Mouse (Mus musculus): ENCODE results near the gene Hpse2.
A peak's percentile ranks its signal among the peaks of the same experiment; 100 is the strongest.

The Hpse2 gene

GRCm38 (mm10) chr19:43388017-43388904 is at the start of gene Hpse2:
Hpse2 (minus strand) TSS chr19:43388355.
- no peak within 1 kb of the TSS for H3K4me3 ChIP-seq (replicated peaks; ENCODE audit: low read length)
- H3K9me3 ChIP-seq (ENCODE audit: low read length) = no peaks in the 10 kb centered on the region
- TF ChIP-seq CTCF (conservative IDR thresholded peaks at IDR 0.05; ENCODE audit: low read length) (no peak), POU5F1 (IDR thresholded peaks at IDR 0.05; ENCODE audit: borderline replicate concordance, low read length) (no peak), NANOG (IDR thresholded peaks at IDR 0.05; ENCODE audit: borderline replicate concordance, low read length) (no peak)
- H3K27me3 ChIP-seq (ENCODE audit: insufficient read depth, low read length) = peaks cover 65% of the 10 kb centered on the region
- H3K4me1 ChIP-seq (replicated peaks; ENCODE audit: low read depth, low read length) = peaks cover 39% of the 10 kb centered on the region
- no peaks in the 10 kb centered on the region for H3K36me3 ChIP-seq (ENCODE audit: insufficient read depth, low read length)

- Histone ChIP-seq H3K4me3 (replicated peaks; ENCODE audit: low read length) (peak overlapping the region; percentile 65), H3K27me3 (ENCODE audit: insufficient read depth, low read length) (peaks cover 55% of the 10 kb centered on the region), H3K4me1 (replicated peaks; ENCODE audit: low read depth, low read length) (peaks cover 9% of the 10 kb centered on the region), H3K9me3 (ENCODE audit: low read length) (no peaks in the 10 kb centered on the region), H3K36me3 (ENCODE audit: insufficient read depth, low read length) (no peaks in the 10 kb centered on the region)
- no peak for TF ChIP-seq NANOG (IDR thresholded peaks at IDR 0.05; ENCODE audit: borderline replicate concordance, low read length)
- TF ChIP-seq POU5F1 (IDR thresholded peaks at IDR 0.05; ENCODE audit: borderline replicate concordance, low read length) = no peak
- no peak for TF ChIP-seq CTCF (conservative IDR thresholded peaks at IDR 0.05; ENCODE audit: low read length)
Measured at GRCm38 (mm10) chr19:43427446-43428224, 39.5 kb upstream of the Hpse2 start.

- H3K36me3 ChIP-seq (ENCODE audit: insufficient read depth, low read length) = no peaks in the 10 kb centered on the region
- H3K9me3 ChIP-seq (ENCODE audit: low read length) = no peaks in the 10 kb centered on the region
- H3K4me1 ChIP-seq (replicated peaks; ENCODE audit: low read depth, low read length) = peaks cover 9% of the 10 kb centered on the region
- H3K27me3 ChIP-seq (ENCODE audit: insufficient read depth, low read length) = peaks cover 32% of the 10 kb centered on the region
- peak; percentile 96 for TF ChIP-seq CTCF (conservative IDR thresholded peaks at IDR 0.05; ENCODE audit: low read length)
- no peak for TF ChIP-seq POU5F1 (IDR thresholded peaks at IDR 0.05; ENCODE audit: borderline replicate concordance, low read length)
- H3K4me3 ChIP-seq (replicated peaks; ENCODE audit: low read length) = no peak overlapping the region
Measured at GRCm38 (mm10) chr19:43424082-43424481, 35.9 kb upstream of the Hpse2 start.

- H3K4me1 ChIP-seq (replicated peaks; ENCODE audit: low read depth, low read length) = no peaks in the 10 kb centered on the region
- H3K4me3 ChIP-seq (replicated peaks; ENCODE audit: low read length) = no peak overlapping the region
- TF ChIP-seq CTCF (conservative IDR thresholded peaks at IDR 0.05; ENCODE audit: low read length) = no peak
- TF ChIP-seq NANOG (IDR thresholded peaks at IDR 0.05; ENCODE audit: borderline replicate concordance, low read length) = no peak
- TF ChIP-seq POU5F1 (IDR thresholded peaks at IDR 0.05; ENCODE audit: borderline replicate concordance, low read length) = no peak
- no peaks in the 10 kb centered on the region for H3K9me3 ChIP-seq (ENCODE audit: low read length)
- H3K36me3 ChIP-seq (ENCODE audit: insufficient read depth, low read length) = no peaks in the 10 kb centered on the region
- H3K27me3 ChIP-seq (ENCODE audit: insufficient read depth, low read length) = peaks cover 2% of the 10 kb centered on the region; the same call in 1 of the 2 replicates
Measured at GRCm38 (mm10) chr19:43420506-43420905, 32.4 kb upstream of the Hpse2 start.

GRCm38 (mm10) chr19:43415565-43415964 is 27.4 kb upstream of the Hpse2 start:
- no peaks in the 10 kb centered on the region for H3K27me3 ChIP-seq (ENCODE audit: insufficient read depth, low read length)
- no peaks in the 10 kb centered on the region for H3K9me3 ChIP-seq (ENCODE audit: low read length)
- H3K36me3 ChIP-seq (ENCODE audit: insufficient read depth, low read length) = no peaks in the 10 kb centered on the region
- H3K4me1 ChIP-seq (replicated peaks; ENCODE audit: low read depth, low read length) = no peaks in the 10 kb centered on the region
- H3K4me3 ChIP-seq (replicated peaks; ENCODE audit: low read length) = no peak overlapping the region
- no peak for TF ChIP-seq NANOG (IDR thresholded peaks at IDR 0.05; ENCODE audit: borderline replicate concordance, low read length)
- TF ChIP-seq POU5F1 (IDR thresholded peaks at IDR 0.05; ENCODE audit: borderline replicate concordance, low read length) = no peak
- TF ChIP-seq CTCF (conservative IDR thresholded peaks at IDR 0.05; ENCODE audit: low read length) = no peak

- H3K9me3 ChIP-seq (ENCODE audit: low read length) = no peaks in the 10 kb centered on the region
- H3K36me3 ChIP-seq (ENCODE audit: insufficient read depth, low read length) = no peaks in the 10 kb centered on the region
- no peaks in the 10 kb centered on the region for H3K27me3 ChIP-seq (ENCODE audit: insufficient read depth, low read length)
- H3K4me3 ChIP-seq (replicated peaks; ENCODE audit: low read length) = no peak overlapping the region
- H3K4me1 ChIP-seq (replicated peaks; ENCODE audit: low read depth, low read length) = no peaks in the 10 kb centered on the region
- peak; percentile 7; the same call in 1 of the 2 replicates for TF ChIP-seq CTCF (conservative IDR thresholded peaks at IDR 0.05; ENCODE audit: low read length)
- TF ChIP-seq POU5F1 (IDR thresholded peaks at IDR 0.05; ENCODE audit: borderline replicate concordance, low read length) = no peak
- no peak for TF ChIP-seq NANOG (IDR thresholded peaks at IDR 0.05; ENCODE audit: borderline replicate concordance, low read length)
Measured at GRCm38 (mm10) chr19:43407181-43407580, 19.0 kb upstream of the Hpse2 start.

GRCm38 (mm10) chr19:43396327-43396726 is 8.2 kb upstream of the Hpse2 start:
- no peaks in the 10 kb centered on the region for H3K36me3 ChIP-seq (ENCODE audit: insufficient read depth, low read length)
- no peaks in the 10 kb centered on the region for H3K4me1 ChIP-seq (replicated peaks; ENCODE audit: low read depth, low read length)
- H3K4me3 ChIP-seq (replicated peaks; ENCODE audit: low read length) = no peak overlapping the region
- no peaks in the 10 kb centered on the region for H3K27me3 ChIP-seq (ENCODE audit: insufficient read depth, low read length)
- TF ChIP-seq NANOG (IDR thresholded peaks at IDR 0.05; ENCODE audit: borderline replicate concordance, low read length) (no peak), POU5F1 (IDR thresholded peaks at IDR 0.05; ENCODE audit: borderline replicate concordance, low read length) (no peak), CTCF (conservative IDR thresholded peaks at IDR 0.05; ENCODE audit: low read length) (peak; percentile 55)
- H3K9me3 ChIP-seq (ENCODE audit: low read length) = no peaks in the 10 kb centered on the region

GRCm38 (mm10) chr19:43387071-43387770 is 934 bp downstream of the Hpse2 start:
- Histone ChIP-seq H3K36me3 (ENCODE audit: insufficient read depth, low read length) (no peaks in the 10 kb centered on the region), H3K27me3 (ENCODE audit: insufficient read depth, low read length) (peaks cover 67% of the 10 kb centered on the region), H3K9me3 (ENCODE audit: low read length) (no peaks in the 10 kb centered on the region), H3K4me3 (replicated peaks; ENCODE audit: low read length) (peak overlapping the region; percentile 62; the same call in 1 of the 2 replicates), H3K4me1 (replicated peaks; ENCODE audit: low read depth, low read length) (peaks cover 39% of the 10 kb centered on the region)
- TF ChIP-seq NANOG (IDR thresholded peaks at IDR 0.05; ENCODE audit: borderline replicate concordance, low read length) (no peak), POU5F1 (IDR thresholded peaks at IDR 0.05; ENCODE audit: borderline replicate concordance, low read length) (no peak), CTCF (conservative IDR thresholded peaks at IDR 0.05; ENCODE audit: low read length) (no peak)

Measured in E14TG2a.4 (cell line).